23 mouse cellular contexts compared by ENCODE assay signal in genomic region chr12:55983128-55983527, GRCm38 (mm10).
A peak's percentile ranks its signal among the peaks of the same experiment; 100 is the strongest.
DNase-seq lines count a peak whose midpoint lies in the region; ATAC-seq lines count a peak whose summit lies in the region.
"Had no signal": no experiment of that assay in that cellular context is flagged by ENCODE, and none has a peak within 500 bp of the region (broad histone marks: within the 10 kb centered on the region; RNA-seq: fewer than 3 reads in every experiment).

No protein-coding gene starts in this region.

- H3K4me1 ChIP-seq in forebrain, embryonic 11.5 days (replicated peaks; ENCODE audit: control insufficient read depth, insufficient read depth, low read length) = no peaks in the 10 kb centered on the region
- peaks cover 20% of the 10 kb centered on the region for H3K4me1 ChIP-seq in forebrain, embryonic 10.5 days
- peaks cover 13% of the 10 kb centered on the region; the same call in 1 of the 2 replicates for H3K4me1 ChIP-seq in hindbrain, embryonic 12.5 days
- peaks cover 14% of the 10 kb centered on the region for H3K4me1 ChIP-seq in midbrain, embryonic 12.5 days
- H3K4me1 ChIP-seq in neural tube, embryonic 15.5 days = peaks cover 11% of the 10 kb centered on the region; the same call in 1 of the 2 replicates
- H3K4me1 ChIP-seq: heart, embryonic 12.5 days had no signal

- no peaks in the 10 kb centered on the region for H3K9me3 ChIP-seq in forebrain, embryonic 11.5 days (ENCODE audit: control insufficient read depth, low read length)
- H3K9me3 ChIP-seq in forebrain, embryonic 10.5 days = no peaks in the 10 kb centered on the region
- no peaks in the 10 kb centered on the region for H3K9me3 ChIP-seq in hindbrain, embryonic 12.5 days (replicated peaks)
- no peaks in the 10 kb centered on the region for H3K9me3 ChIP-seq in midbrain, embryonic 12.5 days
- no peaks in the 10 kb centered on the region for H3K9me3 ChIP-seq in neural tube, embryonic 15.5 days (replicated peaks)
- H3K9me3 ChIP-seq: heart, embryonic 12.5 days had no signal

- H3K27ac ChIP-seq in forebrain, embryonic 11.5 days (ENCODE audit: low read depth, low read length) = no peak overlapping the region
- no peak overlapping the region for H3K27ac ChIP-seq in forebrain, embryonic 10.5 days
- H3K27ac ChIP-seq in hindbrain, embryonic 12.5 days = peak overlapping the region; percentile 70; the same call in 1 of the 2 replicates
- H3K27ac ChIP-seq in midbrain, embryonic 12.5 days (replicated peaks) = peak overlapping the region; percentile 68
- no peak overlapping the region for H3K27ac ChIP-seq in neural tube, embryonic 15.5 days (replicated peaks)
- H3K27ac ChIP-seq: left cerebral cortex, adult 2 months had no signal

- peak; percentile 28 for ATAC-seq in forebrain, embryonic 11.5 days (replicated peaks; ENCODE audit: low FRiP score)
- ATAC-seq in hindbrain, embryonic 12.5 days (ENCODE audit: low FRiP score) = peak; percentile 68
- ATAC-seq in midbrain, embryonic 12.5 days (ENCODE audit: low FRiP score, low read depth) = peak; percentile 44
- peak; percentile 38; the same call in 1 of the 2 replicates for ATAC-seq in neural tube, embryonic 15.5 days (ENCODE audit: low FRiP score)
- no peak for ATAC-seq in megakaryocyte-erythroid progenitor cell, adult 5-6 weeks (replicated peaks; ENCODE audit: low FRiP score, low TSS enrichment, poor library complexity, severe bottlenecking)
- ATAC-seq: inflammation-experienced regulatory T-cells, adult 6 months had no signal

- no peak for DNase-seq in forebrain, embryonic 11.5 days (ENCODE audit: low spot score)
- no peak for DNase-seq in forebrain, embryonic 10.5 days (ENCODE audit: extremely low spot score, low spot score)
- DNase-seq in layer of hippocampus, postnatal 10 days (ENCODE audit: low spot score in 2 of 2) = no peak
- DNase-seq in adrenal gland, postnatal 14 days = no peak
- DNase-seq: adrenal gland, adult 8-10 months; cerebellum, postnatal 25 days; heart, adult 11 months; heart, postnatal 14 days; kidney, adult 2 months; kidney, postnatal 14 days; left cerebral cortex, postnatal 4 days; liver; lung, postnatal 10 days; right cerebral cortex, adult 18-20 months; thymus, postnatal 25 days had no signal

- peak overlapping the region; percentile 12; the same call in 1 of the 2 replicates for H3K4me2 ChIP-seq in forebrain, embryonic 11.5 days (ENCODE audit: low read depth, low read length, severe bottlenecking)
- peak overlapping the region; percentile 33 for H3K4me2 ChIP-seq in hindbrain, embryonic 12.5 days (replicated peaks)
- H3K4me2 ChIP-seq in midbrain, embryonic 12.5 days (replicated peaks) = peak overlapping the region; percentile 45
- peak overlapping the region; percentile 32; the same call in 1 of the 2 replicates for H3K4me2 ChIP-seq in neural tube, embryonic 15.5 days
- H3K4me2 ChIP-seq: heart, embryonic 12.5 days had no signal

- 44% methylated on average over 3 of the region's 3 CpGs for WGBS in forebrain, embryonic 11.5 days
- 67% methylated on average over 3 of the region's 3 CpGs for WGBS in forebrain, embryonic 10.5 days
- WGBS in hindbrain, embryonic 12.5 days = 31% methylated on average over 3 of the region's 3 CpGs
- WGBS in midbrain, embryonic 12.5 days = 27% methylated on average over 3 of the region's 3 CpGs
- 23% methylated on average over 3 of the region's 3 CpGs for WGBS in neural tube, embryonic 15.5 days

- H3K36me3 ChIP-seq in forebrain, embryonic 11.5 days (ENCODE audit: control insufficient read depth, insufficient read depth, low read length) = no peaks in the 10 kb centered on the region
- H3K36me3 ChIP-seq in forebrain, embryonic 10.5 days (replicated peaks) = no peaks in the 10 kb centered on the region
- no peaks in the 10 kb centered on the region for H3K36me3 ChIP-seq in hindbrain, embryonic 12.5 days
- H3K36me3 ChIP-seq in midbrain, embryonic 12.5 days = no peaks in the 10 kb centered on the region
- H3K36me3 ChIP-seq in neural tube, embryonic 15.5 days = no peaks in the 10 kb centered on the region
- H3K36me3 ChIP-seq: heart, embryonic 12.5 days had no signal

- no peak overlapping the region for H3K4me3 ChIP-seq in forebrain, embryonic 11.5 days (ENCODE audit: low read depth, low read length)
- H3K4me3 ChIP-seq in forebrain, embryonic 10.5 days = no peak overlapping the region
- no peak overlapping the region for H3K4me3 ChIP-seq in hindbrain, embryonic 12.5 days
- H3K4me3 ChIP-seq in midbrain, embryonic 12.5 days = no peak overlapping the region
- H3K4me3 ChIP-seq in neural tube, embryonic 15.5 days (replicated peaks) = no peak overlapping the region
- H3K4me3 ChIP-seq: heart, embryonic 12.5 days; left cerebral cortex, adult 2 months; myocyte had no signal

- H3K27me3 ChIP-seq in forebrain, embryonic 11.5 days (ENCODE audit: control insufficient read depth, insufficient read depth, low read length) = peaks cover 6% of the 10 kb centered on the region; the same call in 1 of the 2 replicates
- peaks cover 52% of the 10 kb centered on the region for H3K27me3 ChIP-seq in forebrain, embryonic 10.5 days (ENCODE audit: poor library complexity, severe bottlenecking)
- 0 out of 2 replicates have a peak, but pooled peaks cover 4% of the 10 kb centered on the region for H3K27me3 ChIP-seq in hindbrain, embryonic 12.5 days
- peaks cover 9% of the 10 kb centered on the region for H3K27me3 ChIP-seq in midbrain, embryonic 12.5 days
- H3K27me3 ChIP-seq in neural tube, embryonic 15.5 days (replicated peaks) = no peaks in the 10 kb centered on the region
- H3K27me3 ChIP-seq: heart, embryonic 12.5 days had no signal

- no peak overlapping the region for H3K9ac ChIP-seq in forebrain, embryonic 11.5 days (ENCODE audit: low read length)
- H3K9ac ChIP-seq in hindbrain, embryonic 12.5 days = no peak overlapping the region
- H3K9ac ChIP-seq in midbrain, embryonic 12.5 days (replicated peaks) = no peak overlapping the region
- no peak overlapping the region for H3K9ac ChIP-seq in neural tube, embryonic 15.5 days (replicated peaks)
- H3K9ac ChIP-seq: heart, embryonic 12.5 days had no signal

Comparison
In these comparisons a context has a peak if more than half of its experiments do, and no peak if none do; other contexts are left out.
1. H3K27ac ChIP-seq: peak in hindbrain, embryonic 12.5 days (single experiment) and midbrain, embryonic 12.5 days (single experiment); none in forebrain, embryonic 11.5 days (single experiment), forebrain, embryonic 10.5 days (single experiment) and neural tube, embryonic 15.5 days (single experiment).
2. Peak in every context shown above with its lines, with median percentiles within 50 percentile points of each other: H3K4me2 ChIP-seq.